Mouse (Mus musculus) embryonic facial prominence, embryonic 13.5 days (tissue): ENCODE results near the gene Acer1. TPM values are rescaled to one million over a fixed set of nuclear protein-coding genes. Genes with fewer than 3 reads are reported as not detected.

ENCODE experiments used
- ATAC-seq: fragments of 200-750 bp; cut with Nextera tagmentation; 2 replicates; pipeline ENCODE4 v1.8.0; 2017; ENCODE audit warnings: low read depth; ENCODE audit not compliant: insufficient number of reproducible peaks, insufficient read depth, low FRiP score, low TSS enrichment
- H3K27ac ChIP-seq: fragments of 300-500 bp; sonication (generic); 2 replicates; pipeline ENCODE4 v1.5.1; 2015; ENCODE audit warnings: moderate library complexity, mild to moderate bottlenecking, inconsistent platforms
- H3K27me3 ChIP-seq: fragments of 300-500 bp; sonication (generic); 2 replicates; pipeline ENCODE4 v1.6.1; 2015; ENCODE audit warnings: mild to moderate bottlenecking, inconsistent platforms
- H3K36me3 ChIP-seq: fragments of 300-500 bp; sonication (generic); 2 replicates; pipeline ENCODE4 v1.6.1; 2015; ENCODE audit warnings: mild to moderate bottlenecking, inconsistent platforms
- H3K4me1 ChIP-seq: fragments of 300-500 bp; sonication (generic); 2 replicates; pipeline ENCODE4 v1.6.1; 2015; ENCODE audit warnings: inconsistent platforms
- H3K4me2 ChIP-seq: fragments of 300-500 bp; sonication (generic); 2 replicates; pipeline ENCODE4 v1.6.1; 2015; ENCODE audit warnings: moderate library complexity, mild to moderate bottlenecking, inconsistent platforms
- H3K4me3 ChIP-seq: fragments of 300-500 bp; sonication (generic); 2 replicates; pipeline ENCODE4 v1.5.1; 2015; ENCODE audit warnings: mild to moderate bottlenecking, inconsistent platforms
- H3K9ac ChIP-seq: fragments of 300-500 bp; sonication (generic); 2 replicates; pipeline ENCODE4 v1.6.1; 2015; ENCODE audit warnings: mild to moderate bottlenecking, inconsistent platforms
- H3K9me3 ChIP-seq: fragments of 300-500 bp; sonication (generic); 2 replicates; pipeline ENCODE4 v1.6.1; 2016; ENCODE audit warnings: inconsistent platforms
- WGBS: fragments of 180-500 bp; shearing (Covaris S2); methylation state at CpG from one replicate; pipeline ENCODE4 v1.1.7; 2015; ENCODE audit warnings: mixed read lengths; 5-methylcytosine and 5-hydroxymethylcytosine counted together
- polyA plus RNA-seq: library from polyadenylated mRNA; unstranded; fragments of >200 nt; fragmentation: Nextera tagmentation; extraction: Ambion mirVana; gene quantifications from 2 replicates; pipeline ENCODE4 v1.2.1, GENCODE M21; 2015

Acer1 gene
- polyA plus RNA-seq: 0.17 and 0.25 TPM in 2 replicates

DNA sequence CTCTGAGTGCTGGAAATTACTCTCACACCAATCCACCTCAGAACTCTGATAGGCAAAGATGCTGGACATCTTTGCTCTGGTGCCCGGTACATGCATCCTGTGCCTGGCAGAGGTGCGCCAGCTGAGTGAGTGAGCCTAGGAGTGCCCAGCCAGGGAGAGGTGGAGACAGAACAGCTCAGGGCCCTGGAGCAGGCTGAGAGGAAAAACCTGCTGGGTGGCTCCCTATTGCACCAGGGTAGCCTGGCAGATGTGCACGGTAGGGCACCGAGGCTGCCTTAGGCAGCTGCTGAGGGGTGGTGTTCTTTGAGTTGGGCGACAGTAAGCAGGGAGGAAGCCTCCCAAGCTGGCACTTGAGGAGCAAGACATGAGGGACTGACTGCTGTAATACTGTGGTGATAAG, at the start of gene Acer1:
Gene Acer1 (minus strand): TSS at position 114 of the 400 bp plus-strand sequence.
- no peak within 1 kb of the TSS for H3K4me2 ChIP-seq
- no peak for ATAC-seq
- H3K4me1 ChIP-seq: no peaks in the 10 kb centered on the region
- WGBS: 73% methylated on average over 5 of the region's 5 CpGs
- no peaks in the 10 kb centered on the region for H3K36me3 ChIP-seq
- no peaks in the 10 kb centered on the region for H3K9me3 ChIP-seq
- H3K27ac ChIP-seq: no peak within 1 kb of the TSS
- no peak within 1 kb of the TSS for H3K9ac ChIP-seq
- H3K4me3 ChIP-seq: no peak within 1 kb of the TSS
- H3K27me3 ChIP-seq: no peaks in the 10 kb centered on the region

- Histone ChIP-seq H3K27ac (peak within 1 kb of the TSS; percentile 94), H3K4me3 (peak within 1 kb of the TSS; percentile 90), H3K27me3 (0 out of 2 replicates have a peak, but pooled peaks cover 3% of the 10 kb centered on the region), H3K4me2 (peak within 1 kb of the TSS; percentile 92), H3K4me1 (peaks cover 17% of the 10 kb centered on the region), H3K9ac (peak within 1 kb of the TSS; percentile 99), H3K36me3 (peaks cover 31% of the 10 kb centered on the region), H3K9me3 (no peaks in the 10 kb centered on the region)
- no peak for ATAC-seq
- under 1% methylated on average over 74 of the region's 99 CpGs for WGBS
Observed at GRCm38 (mm10) chr17:57030931-57031660, 49.2 kb upstream of the Acer1 start, which contains the start of gene Khsrp. Khsrp (minus strand) TSS chr17:57031522.

GRCm38 (mm10) chr17:57029691-57030090, 47.8 kb upstream of the Acer1 start:
- 55% methylated on average over 8 of the region's 8 CpGs for whole genome bisulfite sequencing
- peak overlapping the region; percentile 90 for H3K4me3 ChIP-seq
- no peaks in the 10 kb centered on the region for H3K9me3 ChIP-seq
- peaks cover 45% of the 10 kb centered on the region for H3K36me3 ChIP-seq
- peak overlapping the region; percentile 99 for H3K9ac ChIP-seq
- H3K4me2 ChIP-seq: peak overlapping the region; percentile 92
- ATAC-seq: no peak
- H3K27ac ChIP-seq: no peak overlapping the region
- H3K4me1 ChIP-seq: peaks cover 17% of the 10 kb centered on the region
- no peaks in the 10 kb centered on the region for H3K27me3 ChIP-seq

DNA sequence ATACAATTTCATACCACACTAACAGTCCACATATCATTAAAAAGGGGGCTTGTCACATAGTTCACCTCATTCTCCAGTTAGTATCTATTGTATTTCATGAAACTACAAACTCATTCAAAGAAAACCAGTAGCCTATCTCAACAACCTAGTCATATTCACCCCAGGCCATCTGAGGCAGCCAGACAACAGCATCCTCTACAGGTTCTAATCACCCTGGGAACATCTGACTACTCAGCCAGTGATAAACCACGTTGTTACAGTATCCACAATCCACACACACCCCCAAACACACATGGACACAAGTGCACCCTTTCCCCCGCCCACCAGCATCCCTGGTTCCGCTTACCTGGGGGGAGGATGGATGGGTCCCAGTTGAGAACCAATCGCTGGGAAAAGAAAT, 45.5 kb upstream of the Acer1 start:
- Histone ChIP-seq H3K27me3 (no peaks in the 10 kb centered on the region), H3K36me3 (peaks cover 67% of the 10 kb centered on the region), H3K4me2 (no peak overlapping the region), H3K9me3 (no peaks in the 10 kb centered on the region), H3K27ac (no peak overlapping the region), H3K4me3 (no peak overlapping the region), H3K4me1 (peaks cover 16% of the 10 kb centered on the region), H3K9ac (no peak overlapping the region)
- ATAC-seq: no peak
- WGBS: 88% methylated on average over 4 of the region's 4 CpGs

- Histone ChIP-seq H3K4me1 (no peaks in the 10 kb centered on the region), H3K9ac (no peak overlapping the region), H3K36me3 (peaks cover 69% of the 10 kb centered on the region), H3K4me2 (no peak overlapping the region), H3K4me3 (no peak overlapping the region), H3K27me3 (no peaks in the 10 kb centered on the region), H3K27ac (no peak overlapping the region), H3K9me3 (no peaks in the 10 kb centered on the region)
- no peak for ATAC-seq
- WGBS: 90% methylated on average over 5 of the region's 5 CpGs
Observed at GRCm38 (mm10) chr17:57020960-57021359, 39.0 kb upstream of the Acer1 start.

GRCm38 (mm10) chr17:57019693-57020092, 37.8 kb upstream of the Acer1 start:
- peaks cover 56% of the 10 kb centered on the region for H3K36me3 ChIP-seq
- H3K27me3 ChIP-seq: no peaks in the 10 kb centered on the region
- no peaks in the 10 kb centered on the region for H3K4me1 ChIP-seq
- H3K4me3 ChIP-seq: no peak overlapping the region
- H3K27ac ChIP-seq: no peak overlapping the region
- no peaks in the 10 kb centered on the region for H3K9me3 ChIP-seq
- H3K9ac ChIP-seq: no peak overlapping the region
- WGBS: 80% methylated on average over 2 of the region's 2 CpGs
- no peak overlapping the region for H3K4me2 ChIP-seq
- ATAC-seq: no peak

GRCm38 (mm10) chr17:57012245-57012795, 30.4 kb upstream of the Acer1 start:
- Histone ChIP-seq H3K36me3 (peaks cover 24% of the 10 kb centered on the region), H3K27ac (peak overlapping the region; percentile 98), H3K4me1 (peaks cover 19% of the 10 kb centered on the region), H3K9me3 (no peaks in the 10 kb centered on the region), H3K27me3 (no peaks in the 10 kb centered on the region), H3K4me3 (peak overlapping the region; percentile 77), H3K4me2 (peak overlapping the region; percentile 85), H3K9ac (peak overlapping the region; percentile 83)
- no peak for ATAC-seq
- WGBS: 74% methylated on average over 13 of the region's 13 CpGs

- Histone ChIP-seq H3K4me2 (peak within 1 kb of the TSS; percentile 85), H3K27ac (peak within 1 kb of the TSS; percentile 98), H3K9me3 (no peaks in the 10 kb centered on the region), H3K27me3 (no peaks in the 10 kb centered on the region), H3K4me3 (peak within 1 kb of the TSS; percentile 77), H3K4me1 (peaks cover 19% of the 10 kb centered on the region), H3K9ac (peak within 1 kb of the TSS; percentile 85), H3K36me3 (peaks cover 32% of the 10 kb centered on the region)
- under 1% methylated on average over 51 of the region's 51 CpGs for WGBS
- peak; percentile 86 for ATAC-seq
Observed at GRCm38 (mm10) chr17:57011236-57012141, 29.6 kb upstream of the Acer1 start, which contains the start of the genes Gtf2f1 and Gm17949. Gtf2f1 (minus strand) TSS chr17:57011288. Gm17949 (plus strand) TSS chr17:57011469.

DNA sequence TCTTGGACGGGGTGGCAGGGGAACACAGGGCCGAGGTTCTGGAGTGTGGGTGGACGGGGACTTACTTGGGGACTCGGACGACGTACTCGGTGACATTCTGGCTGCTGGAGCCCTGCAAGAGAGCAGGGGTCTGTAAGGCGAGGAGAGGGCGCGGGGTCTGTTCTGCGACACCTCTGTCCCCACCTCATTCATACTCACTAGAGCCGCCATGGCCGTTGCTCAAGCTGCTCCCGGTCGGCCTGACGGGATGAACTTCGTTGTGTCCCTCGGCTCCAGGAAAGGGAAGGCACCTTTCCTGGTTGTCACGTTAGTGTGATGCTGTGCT, 28.9 kb upstream of the Acer1 start:
- peak overlapping the region; percentile 78 for H3K27ac ChIP-seq
- peak overlapping the region; percentile 85 for H3K9ac ChIP-seq
- H3K36me3 ChIP-seq: peaks cover 38% of the 10 kb centered on the region
- peaks cover 19% of the 10 kb centered on the region for H3K4me1 ChIP-seq
- H3K9me3 ChIP-seq: no peaks in the 10 kb centered on the region
- no peaks in the 10 kb centered on the region for H3K27me3 ChIP-seq
- H3K4me2 ChIP-seq: peak overlapping the region; percentile 85
- peak overlapping the region; percentile 77 for H3K4me3 ChIP-seq
- WGBS: under 1% methylated on average over 19 of the region's 19 CpGs
- 0 out of 2 replicates have a peak, but pooled peaks have one; percentile 2 for ATAC-seq

- Histone ChIP-seq H3K9ac (peak overlapping the region; percentile 44; the same call in 1 of the 2 replicates), H3K4me1 (peaks cover 15% of the 10 kb centered on the region), H3K27me3 (no peaks in the 10 kb centered on the region), H3K27ac (0 out of 2 replicates have a peak overlapping the region, but pooled peaks have one; percentile 45), H3K4me3 (no peak overlapping the region), H3K9me3 (no peaks in the 10 kb centered on the region), H3K36me3 (peaks cover 74% of the 10 kb centered on the region), H3K4me2 (no peak overlapping the region)
- no peak for ATAC-seq
- WGBS: 91% methylated on average over 13 of the region's 13 CpGs
Observed at GRCm38 (mm10) chr17:57007137-57007905, 25.4 kb upstream of the Acer1 start.

- no peak for ATAC-seq
- Histone ChIP-seq H3K4me3 (no peak overlapping the region), H3K27me3 (no peaks in the 10 kb centered on the region), H3K27ac (no peak overlapping the region), H3K9ac (0 out of 2 replicates have a peak overlapping the region, but pooled peaks have one; percentile 16), H3K4me2 (no peak overlapping the region), H3K36me3 (peaks cover 84% of the 10 kb centered on the region), H3K9me3 (no peaks in the 10 kb centered on the region), H3K4me1 (no peaks in the 10 kb centered on the region)
- 94% methylated on average over 7 of the region's 7 CpGs for WGBS
Observed at GRCm38 (mm10) chr17:57003994-57004393, 22.1 kb upstream of the Acer1 start.
